Mouse (Mus musculus) testis, adult 2 months (tissue): ENCODE measurements at regions not wholly inside any gene's neighbourhood (a gene's known extent, or its start where the extent isn't known, plus 50 kb on each side); places are given as distances from the start of the nearest gene placed in this dataset.
"Not testable (repeated sequence)": the region's sequence is repeated elsewhere in the genome, so short reads cannot be mapped to it uniquely, and the experiment has no call there.

Source experiments
- CTCF ChIP-seq: fragments of 200-500 bp; IDR thresholded peaks from 2 replicates; pipeline ENCODE4 v1.5.1; 2012; ENCODE audit warnings: low read depth, mild to moderate bottlenecking, inconsistent platforms, low read length, moderate library complexity; ENCODE audit not compliant: control insufficient read depth, insufficient read depth, insufficient replicate concordance
- POLR2A ChIP-seq: fragments of 200-500 bp; IDR thresholded peaks from 2 replicates; pipeline ENCODE4 v1.6.1; 2012; ENCODE audit warnings: low read depth, mild to moderate bottlenecking, inconsistent platforms, low read length, moderate library complexity; ENCODE audit not compliant: control insufficient read depth

- not testable (repeated sequence) for TF ChIP-seq CTCF, POLR2A
Measured at GRCm38 (mm10) chr6:67881476-67881875, 345.9 kb upstream of the Tacstd2 start.
